Mouse (Mus musculus) myocyte (in vitro differentiated cells): ENCODE measurements around the gene 1600014C10Rik. TPM values are rescaled to one million over a fixed set of nuclear protein-coding genes. Genes with fewer than 3 reads are reported as not detected.

Experiments used
- H3K27me3 ChIP-seq: one replicate; pipeline ENCODE4 v1.6.1; 2011; ENCODE audit not compliant: control insufficient read depth, insufficient read depth, insufficient read length
- H3K36me3 ChIP-seq: one replicate; pipeline ENCODE4 v1.6.1; 2011; ENCODE audit not compliant: control insufficient read depth, insufficient read depth
- H3K4me2 ChIP-seq: one replicate; pipeline ENCODE4 v1.6.1; 2011; ENCODE audit warnings: low read depth, control low read depth
- H3K4me3 ChIP-seq: one replicate; pipeline ENCODE4 v1.5.1; 2011; ENCODE audit warnings: mild to moderate bottlenecking, control low read depth, moderate library complexity
- H3K79me2 ChIP-seq: one replicate; pipeline ENCODE4 v1.6.1; 2011; ENCODE audit not compliant: control insufficient read depth, insufficient read depth
- H3ac ChIP-seq: one replicate; pipeline ENCODE4 v1.6.1; 2011; ENCODE audit not compliant: control insufficient read depth, insufficient read length
- CEBPB ChIP-seq: IDR thresholded peaks from 2 replicates; pipeline ENCODE4 v1.6.1; 2011; ENCODE audit warnings: mild to moderate bottlenecking, moderate library complexity; ENCODE audit not compliant: poor library complexity, insufficient read depth, severe bottlenecking
- E2F4 ChIP-seq: IDR thresholded peaks from one replicate; pipeline ENCODE4 v1.6.1; 2011; ENCODE audit warnings: mild to moderate bottlenecking, control low read depth, moderate library complexity; ENCODE audit not compliant: insufficient read depth
- MAX ChIP-seq: IDR thresholded peaks from one replicate; pipeline ENCODE4 v1.6.1; 2011; ENCODE audit warnings: low read depth, mild to moderate bottlenecking, control low read depth
- MYOD1 ChIP-seq, 3 experiments: IDR thresholded peaks; one replicate each; pipeline ENCODE4 v1.6.1; 2011; ENCODE audit warnings: control low read depth in 2 of 3, low read depth in 2 of 3, mild to moderate bottlenecking in 2 of 3, moderate library complexity in 1 of 3; ENCODE audit not compliant: insufficient read length in 2 of 3, control insufficient read depth in 1 of 3
- MYOG ChIP-seq, 3 experiments: IDR thresholded peaks; one replicate each; pipeline ENCODE4 v1.6.1; 2011; ENCODE audit warnings: control low read depth in 2 of 3, low read depth in 2 of 3, mild to moderate bottlenecking in 2 of 3; ENCODE audit not compliant: insufficient read length in 2 of 3, control insufficient read depth in 1 of 3, insufficient read depth in 1 of 3
- POLR2A ChIP-seq: IDR thresholded peaks from one replicate; pipeline ENCODE4 v1.6.1; 2011; ENCODE audit warnings: low read depth, mild to moderate bottlenecking, control low read depth, moderate library complexity; ENCODE audit not compliant: insufficient read length
- POLR2AphosphoS2 ChIP-seq: IDR thresholded peaks from one replicate; pipeline ENCODE4 v1.6.1; 2011; ENCODE audit warnings: low read depth, control low read depth; ENCODE audit not compliant: insufficient read length
- REST ChIP-seq: IDR thresholded peaks from one replicate; pipeline ENCODE4 v1.6.1; 2011; ENCODE audit warnings: mild to moderate bottlenecking, control low read depth, moderate library complexity; ENCODE audit not compliant: insufficient read depth, insufficient read length
- SRF ChIP-seq: IDR thresholded peaks from one replicate; pipeline ENCODE4 v1.6.1; 2011; ENCODE audit warnings: low read depth; ENCODE audit not compliant: control insufficient read depth, insufficient read length
- TCF12 ChIP-seq: IDR thresholded peaks from one replicate; pipeline ENCODE4 v1.6.1; 2011; ENCODE audit warnings: mild to moderate bottlenecking, control low read depth; ENCODE audit not compliant: poor library complexity, insufficient read depth, severe bottlenecking
- TCF3 ChIP-seq: IDR thresholded peaks from one replicate; pipeline ENCODE4 v1.6.1; 2011; ENCODE audit warnings: low read depth, control low read depth; ENCODE audit not compliant: insufficient read length
- USF1 ChIP-seq: IDR thresholded peaks from one replicate; pipeline ENCODE4 v1.6.1; 2011; ENCODE audit warnings: low read depth, mild to moderate bottlenecking, control low read depth, moderate library complexity
- polyA plus RNA-seq: library from polyadenylated mRNA; unstranded; fragments of >200 nt; fragmentation: generic; extraction: Trizol; gene quantifications from one replicate; pipeline ENCODE4 v1.2.1, GENCODE M21; 2012; ENCODE audit warnings: missing spikeins

The 1600014C10Rik gene
- polyA plus RNA-seq, 1 experiment, result 5.1 TPM

DNA sequence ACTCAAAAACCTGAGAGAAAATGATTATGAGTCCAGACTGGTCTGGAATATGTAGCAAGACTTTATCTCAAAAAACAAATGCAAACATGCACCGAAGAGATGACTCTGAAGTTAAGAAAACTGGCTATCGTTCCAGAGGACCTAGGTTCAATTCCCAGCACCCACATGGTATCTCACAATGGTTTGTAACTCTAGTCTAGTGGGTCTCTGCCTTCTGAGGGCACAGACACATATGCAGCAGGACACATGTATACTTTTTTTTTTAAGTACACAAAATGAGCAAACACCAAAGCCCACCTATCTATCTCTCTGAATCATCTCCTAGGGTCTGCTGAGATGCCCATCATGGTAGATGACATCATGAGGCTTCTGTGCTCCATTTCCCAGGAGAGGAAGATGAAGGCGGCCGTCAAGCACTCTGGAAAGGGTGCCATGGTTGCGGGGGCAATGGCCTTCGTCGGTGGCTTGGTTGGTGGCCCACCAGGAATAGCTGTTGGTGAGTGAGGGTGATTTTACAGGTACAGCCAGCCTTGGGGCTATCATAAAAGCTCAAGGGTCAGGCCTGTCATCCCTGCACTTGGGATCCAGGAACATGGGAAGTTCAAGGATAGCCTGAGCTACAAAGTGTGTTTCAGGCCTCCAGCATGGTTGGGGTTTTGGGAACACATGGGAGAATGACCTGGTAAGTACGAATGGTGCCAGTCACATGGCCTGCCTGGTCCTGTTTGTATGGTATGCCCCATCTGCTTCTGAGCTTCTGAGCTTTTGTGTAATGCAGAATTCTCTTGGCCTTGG lies 5.5 kb downstream of the 1600014C10Rik start:
- TF ChIP-seq E2F4 (no peak), TCF12 (no peak), MYOD1 (IDR thresholded peaks at IDR 0.05; ENCODE audit: control insufficient read depth in 1 of 3, insufficient read length in 2 of 3, low read depth in 2 of 3) (no peak), USF1 (no peak), POLR2A (no peak), MYOG (IDR thresholded peaks at IDR 0.05; ENCODE audit: control insufficient read depth in 1 of 3, insufficient read depth in 1 of 3, insufficient read length in 2 of 3, low read depth in 2 of 3) (no peak), SRF (no peak), REST (no peak), CEBPB (no peak), TCF3 (no peak), MAX (no peak), POLR2AphosphoS2 (no peak)
- H3ac ChIP-seq, result no peak overlapping the region

GRCm38 (mm10) chr7:38189136-38189982 lies 6.3 kb downstream of the 1600014C10Rik start:
- H3ac ChIP-seq, result no peak overlapping the region

More for the DNA sequence above, 5.5 kb downstream of the 1600014C10Rik start:
- Histone ChIP-seq H3K4me3 (no peak overlapping the region), H3K79me2 (no peaks in the 10 kb centered on the region), H3K27me3 (no peaks in the 10 kb centered on the region), H3K36me3 (no peaks in the 10 kb centered on the region), H3K4me2 (no peak overlapping the region)

GRCm38 (mm10) chr7:38190056-38190835 lies 7.2 kb downstream of the 1600014C10Rik start:
- Histone ChIP-seq H3K4me2 (no peak overlapping the region), H3K36me3 (no peaks in the 10 kb centered on the region), H3K4me3 (no peak overlapping the region), H3K27me3 (no peaks in the 10 kb centered on the region), H3K79me2 (no peaks in the 10 kb centered on the region), H3ac (no peak overlapping the region)
- TF ChIP-seq E2F4, result no peak
- TF ChIP-seq MAX, result no peak
- TF ChIP-seq POLR2A, result no peak
- TF ChIP-seq MYOG (IDR thresholded peaks at IDR 0.05; ENCODE audit: control insufficient read depth in 1 of 3, insufficient read depth in 1 of 3, insufficient read length in 2 of 3, low read depth in 2 of 3), result no peak
- TF ChIP-seq CEBPB, result no peak
- TF ChIP-seq TCF12, result no peak
- TF ChIP-seq USF1, result no peak

More at GRCm38 (mm10) chr7:38189136-38189982, 6.3 kb downstream of the 1600014C10Rik start:
- Histone ChIP-seq H3K36me3 (no peaks in the 10 kb centered on the region), H3K4me2 (no peak overlapping the region), H3K4me3 (no peak overlapping the region), H3K27me3 (no peaks in the 10 kb centered on the region), H3K79me2 (no peaks in the 10 kb centered on the region)
- TF ChIP-seq TCF3 (no peak), USF1 (no peak), POLR2AphosphoS2 (no peak), TCF12 (no peak), CEBPB (no peak), POLR2A (no peak), MAX (no peak), REST (no peak), E2F4 (no peak), MYOD1 (IDR thresholded peaks at IDR 0.05; ENCODE audit: control insufficient read depth in 1 of 3, insufficient read length in 2 of 3, low read depth in 2 of 3) (no peak), SRF (no peak), MYOG (IDR thresholded peaks at IDR 0.05; ENCODE audit: control insufficient read depth in 1 of 3, insufficient read depth in 1 of 3, insufficient read length in 2 of 3, low read depth in 2 of 3) (no peak)

DNA sequence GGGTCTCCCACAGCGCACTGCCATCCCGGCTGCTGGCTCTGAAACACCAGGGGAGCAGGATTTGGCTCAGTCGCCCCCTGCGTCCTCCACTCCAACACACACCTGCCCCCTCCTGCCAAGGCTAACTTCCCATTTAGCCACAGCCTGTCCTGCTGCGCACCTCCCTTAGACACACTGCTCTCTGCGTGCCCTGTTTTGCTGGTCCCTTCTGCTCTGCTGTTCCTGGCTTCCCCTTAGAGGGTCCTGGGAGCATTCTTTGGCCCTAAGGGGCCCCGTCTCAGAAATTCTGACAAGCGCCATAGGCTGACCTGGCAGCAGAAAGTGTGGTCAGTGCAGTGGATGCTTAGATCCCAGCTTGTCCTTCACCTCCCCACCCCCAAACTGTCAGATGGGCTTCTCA lies 8.1 kb downstream of the 1600014C10Rik start:
- H3ac ChIP-seq, result no peak overlapping the region
- no peak for TF ChIP-seq MYOG (IDR thresholded peaks at IDR 0.05; ENCODE audit: control insufficient read depth in 1 of 3, insufficient read depth in 1 of 3, insufficient read length in 2 of 3, low read depth in 2 of 3)
- no peak for TF ChIP-seq TCF12
- TF ChIP-seq SRF, result no peak
- TF ChIP-seq TCF3, result no peak
- no peak for TF ChIP-seq MYOD1 (IDR thresholded peaks at IDR 0.05; ENCODE audit: control insufficient read depth in 1 of 3, insufficient read length in 2 of 3, low read depth in 2 of 3)
- TF ChIP-seq POLR2A, result no peak
- TF ChIP-seq CEBPB, result no peak
- no peak for TF ChIP-seq REST
- no peak for TF ChIP-seq POLR2AphosphoS2
- TF ChIP-seq E2F4, result no peak
- H3K79me2 ChIP-seq, result no peaks in the 10 kb centered on the region
- H3K4me2 ChIP-seq, result no peak overlapping the region
- H3K27me3 ChIP-seq, result no peaks in the 10 kb centered on the region
- no peak overlapping the region for H3K4me3 ChIP-seq
- no peaks in the 10 kb centered on the region for H3K36me3 ChIP-seq
